Mouse (Mus musculus) stomach, postnatal 0 days (tissue): ENCODE results near the gene Prune2.

Experiments
- CTCF ChIP-seq: IDR thresholded peaks from 2 replicates; pipeline ENCODE4 v1.5.1; 2016; ENCODE audit warnings: antibody characterized with exemption, low read depth, mild to moderate bottlenecking, moderate library complexity
- EP300 ChIP-seq: optimal IDR thresholded peaks from 2 replicates; pipeline ENCODE3; 2016; ENCODE audit warnings: antibody characterized with exemption

GRCm38 (mm10) chr19:17271179-17271622 is 315.3 kb downstream of the Prune2 start:
- TF ChIP-seq CTCF (no peak), EP300 (no peak)
